In the genomic region with DNA sequence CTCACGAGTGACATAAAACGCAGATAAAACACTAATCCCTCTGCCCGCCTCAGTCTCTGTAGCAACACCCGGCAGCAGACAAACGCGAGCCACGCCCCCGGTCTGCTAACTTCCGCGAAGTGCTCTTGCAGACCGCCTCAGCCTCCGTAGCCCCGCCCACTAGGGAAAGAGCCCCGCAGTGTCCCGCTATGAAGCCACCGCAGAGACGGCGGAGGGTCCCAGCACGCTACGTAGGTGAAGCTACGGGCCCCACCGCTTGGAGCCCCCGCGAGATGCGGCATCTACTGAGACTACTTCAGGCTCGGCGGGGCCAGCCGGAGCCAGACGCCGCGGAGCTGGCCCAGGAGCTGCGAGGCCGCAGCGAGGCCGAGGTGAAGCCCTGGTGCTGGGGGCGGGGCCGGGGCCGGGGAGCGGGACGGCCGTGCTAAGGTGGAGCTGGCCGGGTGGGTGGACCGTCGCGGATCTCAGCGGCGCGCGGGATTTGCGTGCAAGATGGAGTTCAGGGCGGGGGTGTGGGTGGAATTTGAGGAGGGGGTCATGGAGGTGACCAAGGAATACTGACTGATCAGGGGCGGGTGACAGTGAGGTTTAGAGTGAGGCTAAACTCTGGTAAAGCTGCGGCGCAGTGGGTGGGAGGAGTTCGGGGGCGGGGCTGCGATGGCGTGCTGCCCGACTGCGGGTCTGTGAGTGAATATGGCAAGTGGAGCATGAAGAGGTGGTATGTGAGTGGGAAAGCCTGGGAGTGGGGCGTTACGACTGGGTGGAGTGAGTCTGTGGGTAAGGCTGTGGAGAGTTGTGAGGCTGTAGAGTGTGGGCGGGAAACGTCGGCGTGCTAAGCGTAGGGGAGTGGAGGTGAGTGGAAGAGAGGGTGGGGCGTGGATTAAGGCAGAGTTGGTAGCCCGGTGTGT, we compare ENCODE assay signal across 8 mouse cellular contexts. TPM values are rescaled to one million over a fixed set of nuclear protein-coding genes. Genes with fewer than 3 reads are reported as not detected.
DNase-seq lines count a peak whose midpoint lies in the region; ATAC-seq lines count a peak whose summit lies in the region.

A gene (plus strand): TSS at position 147 of the 908 bp plus-strand sequence.

- peaks cover 18% of the 10 kb centered on the region for H3K4me1 ChIP-seq in hindbrain, embryonic 11.5 days (replicated peaks; ENCODE audit: control insufficient read depth, insufficient read depth, low read length)

- peak; percentile 91 for ATAC-seq in hindbrain, embryonic 11.5 days (ENCODE audit: low FRiP score)

- no peaks in the 10 kb centered on the region for H3K27me3 ChIP-seq in hindbrain, embryonic 11.5 days (ENCODE audit: control insufficient read depth, insufficient read depth, low read length)

- DNase-seq in MN1 (ENCODE audit: low spot score), result peak; percentile 99
- DNase-seq in cerebellum, adult 9-10 months, result peak; percentile 91
- DNase-seq in frontal cortex, adult 2 months (ENCODE audit: extremely low spot score in 1 of 2, low spot score in 1 of 2), result peak; percentile 85 to 96
- peak; percentile 98 for DNase-seq in hindbrain, embryonic 11.5 days (ENCODE audit: low spot score)
- DNase-seq in layer of hippocampus, postnatal 14 days (ENCODE audit: low spot score in 2 of 2), result peak; percentile 93 to 95
- peak; percentile 97 for DNase-seq in lung, postnatal 14 days
- peak; percentile 87 for DNase-seq in retina, adult 2 months (ENCODE audit: low read depth, low spot score)
- DNase-seq in thymus, postnatal 36 days, result peak; percentile 95

- H3K4me2 ChIP-seq in hindbrain, embryonic 11.5 days (replicated peaks; ENCODE audit: low read depth, low read length), result peak within 1 kb of the TSS; percentile 78

- peak within 1 kb of the TSS; percentile 81 for H3K4me3 ChIP-seq in hindbrain, embryonic 11.5 days (ENCODE audit: low read depth, low read length)

- peaks cover 6% of the 10 kb centered on the region; the same call in 1 of the 2 replicates for H3K36me3 ChIP-seq in hindbrain, embryonic 11.5 days (ENCODE audit: control insufficient read depth, insufficient read depth, low read length)

- H3K27ac ChIP-seq in hindbrain, embryonic 11.5 days (ENCODE audit: low read depth, low read length), result peak within 1 kb of the TSS; percentile 83

- H3K9ac ChIP-seq in hindbrain, embryonic 11.5 days (ENCODE audit: low read depth, low read length), result peak within 1 kb of the TSS; percentile 77

- no peaks in the 10 kb centered on the region for H3K9me3 ChIP-seq in hindbrain, embryonic 11.5 days (ENCODE audit: control insufficient read depth, low read length)

- under 1% methylated on average over 65 of the region's 69 CpGs for WGBS in hindbrain, embryonic 11.5 days

RNA-seq across cellular contexts. Expression of the gene that starts here (rescaled TPM):
- 45.3 and 48.2 TPM in 2 replicates for polyA plus RNA-seq in frontal cortex, adult 2 months (2012; rRNA removed)
- polyA plus RNA-seq in hindbrain, embryonic 11.5 days (2014; fragmentation: Nextera tagmentation; extraction: Ambion mirVana), result 58.8 and 61.1 TPM in 2 replicates
- 10 to 100 TPM; 23.8 to 26.2 TPM for total RNA-seq in layer of hippocampus, postnatal 14 days (2021)

Comparison
In these comparisons a context has a peak if more than half of its experiments do, and no peak if none do; other contexts are left out.
1. Peak in every context shown above with its lines: DNase-seq, ATAC-seq, H3K4me3 ChIP-seq and H3K27ac ChIP-seq.